Mouse (Mus musculus) gonadal fat pad, adult 2 months (tissue): ENCODE data around the gene Gm14440. TPM values are rescaled to one million over a fixed set of nuclear protein-coding genes. Genes with fewer than 3 reads are reported as not detected.
"Not testable (repeated sequence)": the region's sequence is repeated elsewhere in the genome, so short reads cannot be mapped to it uniquely, and the experiment has no call there.

Experiments
- DNase-seq: peaks from one replicate; pipeline ENCODE4 v3.0.0-alpha.2; 2012; ENCODE audit warnings: low read depth
- polyA plus RNA-seq: library from polyadenylated mRNA; depleted of rRNA; stranded (reverse); fragments of >200 nt; gene quantifications from 2 replicates; pipeline ENCODE4 v1.2.3, GENCODE M21; 2012; rRNA removed

Gene Gm14440
- polyA plus RNA-seq = not detected in 2 replicates

DNA sequence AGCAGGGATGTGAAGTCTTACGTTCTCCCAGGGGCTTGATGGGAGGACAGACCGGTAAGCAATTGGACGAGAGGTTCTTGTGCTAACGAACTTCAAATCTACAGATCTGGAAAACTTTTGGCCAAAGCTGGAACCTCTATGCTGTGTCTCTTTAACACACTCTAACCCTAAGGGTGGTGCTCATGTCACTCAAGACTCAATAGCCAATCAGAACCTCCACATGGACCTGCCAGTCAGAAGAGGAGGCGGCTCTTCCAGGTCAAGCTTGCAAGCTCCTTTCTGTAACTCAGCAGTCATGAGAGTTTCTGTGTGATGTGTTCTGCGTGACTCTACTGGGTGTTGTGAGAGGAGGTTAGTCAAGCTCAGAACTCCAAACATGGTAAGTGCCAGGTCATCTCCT is at the start of gene Gm14440:
Gene Gm14440, plus strand, starts transcription at position 301 of the 400 bp plus-strand sequence.
- not testable (repeated sequence) for DNase-seq

Other genes with a start within 250 kb of the Gm14440 start
- not detected in 2 replicates for gene Gm14393, start 207.3 kb upstream of the Gm14440 start, polyA plus RNA-seq
- gene Gm14399, start 133.1 kb upstream of the Gm14440 start, polyA plus RNA-seq = 2.0 and 2.1 TPM in 2 replicates
- 0.11 and 0.31 TPM in 2 replicates for gene Gm14443, start 99.3 kb upstream of the Gm14440 start, polyA plus RNA-seq
- gene Gm14391, start 68.2 kb upstream of the Gm14440 start, polyA plus RNA-seq = 7.9 and 15.2 TPM in 2 replicates
- gene Gm4631, start 63.1 kb downstream of the Gm14440 start, polyA plus RNA-seq = 2.6 and 2.7 TPM in 2 replicates
- 1.8 and 2.9 TPM in 2 replicates for gene Zfp968, start 97.3 kb downstream of the Gm14440 start, polyA plus RNA-seq
- gene Gm4724, start 160.7 kb downstream of the Gm14440 start, polyA plus RNA-seq = 6.9 and 7.9 TPM in 2 replicates
- 1.1 and 1.6 TPM in 2 replicates for gene Zfp965, start 194.9 kb downstream of the Gm14440 start, polyA plus RNA-seq